Mouse (Mus musculus) stomach, postnatal 0 days (tissue): Measurements from ENCODE around the gene P2rx5.

Source experiments
- CTCF ChIP-seq: IDR thresholded peaks from 2 replicates; pipeline ENCODE4 v1.5.1; 2016; ENCODE audit warnings: antibody characterized with exemption, low read depth, mild to moderate bottlenecking, moderate library complexity
- EP300 ChIP-seq: optimal IDR thresholded peaks from 2 replicates; pipeline ENCODE3; 2016; ENCODE audit warnings: antibody characterized with exemption

DNA sequence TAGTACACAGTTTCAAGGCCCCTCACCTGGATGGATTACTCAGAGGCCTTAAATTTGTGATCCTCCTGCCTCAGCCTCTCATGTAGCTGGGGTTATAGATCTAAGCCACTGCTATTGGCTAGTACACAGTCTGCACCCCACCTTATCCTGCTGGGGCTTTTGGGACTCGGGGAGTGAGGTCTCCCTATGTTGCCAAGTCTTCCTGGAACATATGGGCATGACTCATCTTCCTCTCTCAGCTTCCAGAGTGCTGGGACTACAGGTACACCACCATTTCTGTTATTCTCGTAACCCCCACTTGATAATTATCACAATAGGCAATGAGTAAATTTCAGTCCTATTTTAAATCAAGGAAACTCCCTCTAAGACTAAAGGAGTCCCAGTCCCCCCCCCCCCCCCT lies 34.2 kb downstream of the P2rx5 start:
- TF ChIP-seq CTCF = no peak
- TF ChIP-seq EP300 = no peak
